Mouse (Mus musculus) bone marrow, adult 2 months (tissue): ENCODE results near the gene Jade2.

Experiments
- CTCF ChIP-seq: fragments of 200-500 bp; IDR thresholded peaks from 2 replicates; pipeline ENCODE4 v1.5.1; 2011; ENCODE audit warnings: low read length, control low read depth; ENCODE audit not compliant: control insufficient read depth, insufficient read depth
- POLR2A ChIP-seq: fragments of 200-500 bp; IDR thresholded peaks from 2 replicates; pipeline ENCODE4 v1.6.1; 2011; ENCODE audit warnings: low read depth, mild to moderate bottlenecking, control low read depth, low read length, borderline replicate concordance; ENCODE audit not compliant: control insufficient read depth

DNA sequence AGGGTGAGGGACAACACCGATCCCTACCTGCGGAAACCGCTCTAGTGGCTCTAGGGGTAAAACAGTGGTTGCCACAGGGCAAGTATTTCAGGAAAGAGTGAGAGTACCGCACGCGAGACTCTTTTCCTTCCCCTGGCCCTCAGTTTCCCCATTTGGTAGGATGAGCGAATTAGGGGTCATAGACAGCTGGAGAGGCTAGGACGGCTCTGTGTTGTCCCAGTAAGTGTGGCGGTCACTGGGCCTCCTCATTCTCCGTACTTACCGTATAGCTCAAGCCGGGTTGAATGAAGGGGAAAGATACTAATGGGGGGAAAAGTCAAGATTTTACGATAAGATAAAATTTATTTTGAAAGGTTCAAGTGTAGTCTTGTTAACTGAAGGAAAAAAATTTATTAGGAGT lies 93.5 kb downstream of the Jade2 start:
- TF ChIP-seq POLR2A (no peak), CTCF (no peak)
